Mouse (Mus musculus): ENCODE data around the gene Echs1. TPM values are rescaled to one million over a fixed set of nuclear protein-coding genes. Genes with fewer than 3 reads are reported as not detected.

Echs1 gene
- total and polyA plus RNA-seq, 3 experiments, result 438 to 535 (median 490) TPM

- Histone ChIP-seq H3K79me2 (replicated peaks; ENCODE audit: control insufficient read depth, insufficient read depth, low read length) (no peaks in the 10 kb centered on the region), H3K27ac (no peak overlapping the region), H3K9ac (ENCODE audit: low read depth, low read length) (no peak overlapping the region), H3K36me3 (ENCODE audit: control insufficient read depth, insufficient read depth, low read length) (no peaks in the 10 kb centered on the region), H3K4me3 (no peak overlapping the region), H3K27me3 (ENCODE audit: control insufficient read depth, insufficient read depth, low read length) (peaks cover 24% of the 10 kb centered on the region), H3K4me1 (ENCODE audit: control insufficient read depth, insufficient read depth, low read length) (no peaks in the 10 kb centered on the region)
- no peak for TF ChIP-seq POLR2A (IDR thresholded peaks at IDR 0.05; ENCODE audit: insufficient read depth, low read depth, low read length)
- no peak for TF ChIP-seq CTCF (IDR thresholded peaks at IDR 0.05)
- no peak for TF ChIP-seq EP300 (IDR thresholded peaks at IDR 0.05; ENCODE audit: insufficient read depth, low read depth, low read length)
- intact Hi-C loops (cut with DNase I), result no loop called here
- DNase-seq, result no peak
- 57% methylated on average over 4 of the region's 4 CpGs for WGBS
These were observed 56.7 kb downstream of the Echs1 start for GRCm38 (mm10) chr7:140059601-140060000.

DNA sequence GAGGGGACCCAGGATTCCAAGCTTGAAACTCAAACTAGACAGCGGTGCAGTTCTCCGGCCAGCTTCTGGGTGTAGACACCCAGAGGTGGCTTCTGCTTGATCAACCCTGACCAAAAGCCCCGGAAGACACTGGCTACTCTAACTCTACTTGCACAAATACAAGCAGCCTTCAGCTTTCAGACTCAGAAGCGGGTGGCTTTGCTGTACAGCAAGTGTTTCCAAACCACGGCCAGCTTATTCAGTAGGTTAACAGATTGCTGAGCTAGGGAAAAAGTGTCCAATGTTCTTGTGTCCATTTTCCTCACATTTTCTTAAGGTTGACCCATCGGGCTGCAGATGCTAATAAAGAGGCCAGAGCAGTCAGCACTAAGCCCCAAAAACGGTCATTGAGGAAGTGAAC, 57.7 kb downstream of the Echs1 start:
- no peak overlapping the region for H3K9ac ChIP-seq (ENCODE audit: low read depth, low read length)
- H3K79me2 ChIP-seq (replicated peaks; ENCODE audit: control insufficient read depth, insufficient read depth, low read length), result no peaks in the 10 kb centered on the region
- TF ChIP-seq CTCF (IDR thresholded peaks at IDR 0.05) (no peak), POLR2A (IDR thresholded peaks at IDR 0.05; ENCODE audit: insufficient read depth, low read depth, low read length) (no peak)
- H3K27me3 ChIP-seq (ENCODE audit: control insufficient read depth, insufficient read depth, low read length), result peaks cover 24% of the 10 kb centered on the region
- no peaks in the 10 kb centered on the region for H3K4me1 ChIP-seq (ENCODE audit: control insufficient read depth, insufficient read depth, low read length)
- H3K4me3 ChIP-seq, result peak overlapping the region; percentile 34; the same call in 1 of the 2 replicates
- H3K36me3 ChIP-seq (ENCODE audit: control insufficient read depth, insufficient read depth, low read length), result no peaks in the 10 kb centered on the region
- intact Hi-C loops (cut with DNase I), result no loop called here
- no peak for DNase-seq
- no peak overlapping the region for H3K27ac ChIP-seq
- WGBS, result 39% methylated on average over 7 of the region's 7 CpGs

GRCm38 (mm10) chr7:140057413-140058407, 58.6 kb downstream of the Echs1 start:
- no peaks in the 10 kb centered on the region for H3K36me3 ChIP-seq (ENCODE audit: control insufficient read depth, insufficient read depth, low read length)
- 0 out of 2 replicates have a peak overlapping the region, but pooled peaks have one; percentile 40 for H3K9ac ChIP-seq (ENCODE audit: low read depth, low read length)
- H3K4me3 ChIP-seq, result peak overlapping the region; percentile 34
- WGBS, result 4% methylated on average over 53 of the region's 53 CpGs
- H3K4me1 ChIP-seq (ENCODE audit: control insufficient read depth, insufficient read depth, low read length), result no peaks in the 10 kb centered on the region
- no peak overlapping the region for H3K27ac ChIP-seq
- peaks cover 24% of the 10 kb centered on the region for H3K27me3 ChIP-seq (ENCODE audit: control insufficient read depth, insufficient read depth, low read length)
- intact Hi-C loops (cut with DNase I), result no loop called here
- peak; percentile 28 for TF ChIP-seq CTCF (IDR thresholded peaks at IDR 0.05)
- no peak for TF ChIP-seq EP300 (IDR thresholded peaks at IDR 0.05; ENCODE audit: insufficient read depth, low read depth, low read length)
- no peak for TF ChIP-seq POLR2A (IDR thresholded peaks at IDR 0.05; ENCODE audit: insufficient read depth, low read depth, low read length)
- no peak for DNase-seq
- no peaks in the 10 kb centered on the region for H3K79me2 ChIP-seq (replicated peaks; ENCODE audit: control insufficient read depth, insufficient read depth, low read length)

Other genes with a start within 250 kb of the Echs1 start
- not detected for gene Kndc1, start 221.8 kb downstream of the Echs1 start, total RNA-seq (2021)
- 0.47 TPM in 1 of 2 replicates, not detected in the other for gene Kndc1, start 221.8 kb downstream of the Echs1 start, polyA plus RNA-seq (2012; rRNA removed)
- gene Utf1, start 172.7 kb downstream of the Echs1 start, total RNA-seq (2021), result not detected
- not detected in 2 replicates for gene Utf1, start 172.7 kb downstream of the Echs1 start, polyA plus RNA-seq (2012; rRNA removed)
- gene 6430531B16Rik, start 137.7 kb downstream of the Echs1 start, total RNA-seq (2021), result not detected
- 0.25 TPM in 1 of 2 replicates, not detected in the other for gene 6430531B16Rik, start 137.7 kb downstream of the Echs1 start, polyA plus RNA-seq (2012; rRNA removed)
- gene Adam8, start 123.9 kb downstream of the Echs1 start, total RNA-seq (2021), result under 1 TPM; 0.26 to 0.73 TPM
- gene Adam8, start 123.9 kb downstream of the Echs1 start, polyA plus RNA-seq (2012; rRNA removed), result 2.3 and 9.1 TPM in 2 replicates
- gene Zfp511, start 80.1 kb downstream of the Echs1 start, total RNA-seq (2021), result 10 to 100 TPM in 1 of 2 experiments, 1 to 10 TPM in 1; 8.5 to 11.1 TPM
- gene Zfp511, start 80.1 kb downstream of the Echs1 start, polyA plus RNA-seq (2012; rRNA removed), result 20.8 and 21.2 TPM in 2 replicates
- 10 to 100 TPM; 28.4 to 33.5 TPM for gene Tubgcp2, start 79.8 kb downstream of the Echs1 start, total RNA-seq (2021)
- gene Tubgcp2, start 79.8 kb downstream of the Echs1 start, polyA plus RNA-seq (2012; rRNA removed), result 21.7 and 29.7 TPM in 2 replicates
- gene Msx3, start 67.4 kb downstream of the Echs1 start, total RNA-seq (2021), result not detected
- gene Msx3, start 67.4 kb downstream of the Echs1 start, polyA plus RNA-seq (2012; rRNA removed), result not detected in 2 replicates
- under 1 TPM in 1 of 2 experiments, not detected in 1; 0.23 TPM for gene Caly, start 33.9 kb downstream of the Echs1 start, total RNA-seq (2021)
- 0.10 and 0.53 TPM in 2 replicates for gene Caly, start 33.9 kb downstream of the Echs1 start, polyA plus RNA-seq (2012; rRNA removed)
- not detected for gene Prap1, start 23.1 kb downstream of the Echs1 start, total RNA-seq (2021)
- 0.27 TPM in 1 of 2 replicates, not detected in the other for gene Prap1, start 23.1 kb downstream of the Echs1 start, polyA plus RNA-seq (2012; rRNA removed)
- gene Fuom, start 14.0 kb downstream of the Echs1 start, total RNA-seq (2021), result 10 to 100 TPM; 71.5 to 83.4 TPM
- gene Fuom, start 14.0 kb downstream of the Echs1 start, polyA plus RNA-seq (2012; rRNA removed), result 101 and 120 TPM in 2 replicates
- gene Paox, start 677 bp downstream of the Echs1 start, total RNA-seq (2021), result 1 to 10 TPM; 3.0 to 3.4 TPM
- gene Paox, start 677 bp downstream of the Echs1 start, polyA plus RNA-seq (2012; rRNA removed), result 5.2 TPM in 2 replicates
- 10 to 100 TPM; 25.2 to 27.3 TPM for gene Mtg1, start 21.1 kb upstream of the Echs1 start, total RNA-seq (2021)
- gene Mtg1, start 21.1 kb upstream of the Echs1 start, polyA plus RNA-seq (2012; rRNA removed), result 46.2 and 68.8 TPM in 2 replicates
- gene Sprn, start 38.4 kb upstream of the Echs1 start, total RNA-seq (2021), result under 1 TPM; 0.52 TPM
- gene Sprn, start 38.4 kb upstream of the Echs1 start, polyA plus RNA-seq (2012; rRNA removed), result 0.85 and 1.9 TPM in 2 replicates
- not detected for gene Olfr522, start 48.3 kb upstream of the Echs1 start, total RNA-seq (2021)
- not detected in 2 replicates for gene Olfr522, start 48.3 kb upstream of the Echs1 start, polyA plus RNA-seq (2012; rRNA removed)
- gene Olfr523, start 56.7 kb upstream of the Echs1 start, total RNA-seq (2021), result not detected
- gene Olfr523, start 56.7 kb upstream of the Echs1 start, polyA plus RNA-seq (2012; rRNA removed), result not detected in 2 replicates
- not detected for gene Olfr524, start 89.5 kb upstream of the Echs1 start, total RNA-seq (2021)
- gene Olfr524, start 89.5 kb upstream of the Echs1 start, polyA plus RNA-seq (2012; rRNA removed), result not detected in 2 replicates
- not detected for gene Cd163l1, start 101.8 kb upstream of the Echs1 start, total RNA-seq (2021)
- 0.27 TPM in 1 of 2 replicates, not detected in the other for gene Cd163l1, start 101.8 kb upstream of the Echs1 start, polyA plus RNA-seq (2012; rRNA removed)
- not detected for gene 5830411N06Rik, start 130.8 kb upstream of the Echs1 start, total RNA-seq (2021)
- gene 5830411N06Rik, start 130.8 kb upstream of the Echs1 start, polyA plus RNA-seq (2012; rRNA removed), result 0.12 TPM in 1 of 2 replicates, not detected in the other
- not detected for gene Olfr525, start 204.4 kb upstream of the Echs1 start, total RNA-seq (2021)
- gene Olfr525, start 204.4 kb upstream of the Echs1 start, polyA plus RNA-seq (2012; rRNA removed), result not detected in 2 replicates
- gene Olfr527, start 217.5 kb upstream of the Echs1 start, total RNA-seq (2021), result not detected
- not detected in 2 replicates for gene Olfr527, start 217.5 kb upstream of the Echs1 start, polyA plus RNA-seq (2012; rRNA removed)
- not detected for gene Olfr60, start 245.2 kb upstream of the Echs1 start, total RNA-seq (2021)
- gene Olfr60, start 245.2 kb upstream of the Echs1 start, polyA plus RNA-seq (2012; rRNA removed), result not detected in 2 replicates